Mouse (Mus musculus): ENCODE data around the gene Ggt7. TPM values are rescaled to one million over a fixed set of nuclear protein-coding genes. Genes with fewer than 3 reads are reported as not detected.

Gene Ggt7
- polyA plus RNA-seq, 1 experiment from 2014 or later, result 0.76 TPM

Other genes starting within 250 kb of the Ggt7 start
- gene Map1lc3a, start 241.9 kb downstream of the Ggt7 start, polyA plus RNA-seq (2014; fragmentation: Nextera tagmentation; extraction: Ambion mirVana), result 359 and 441 TPM in 2 replicates
- gene Pigu, start 160.8 kb downstream of the Ggt7 start, polyA plus RNA-seq (2014; fragmentation: Nextera tagmentation; extraction: Ambion mirVana), result 54.1 and 57.0 TPM in 2 replicates
- gene Trp53inp2, start 137.2 kb downstream of the Ggt7 start, polyA plus RNA-seq (2014; fragmentation: Nextera tagmentation; extraction: Ambion mirVana), result 96.9 and 97.0 TPM in 2 replicates
- 21.1 and 21.9 TPM in 2 replicates for gene Ncoa6, start 44.3 kb downstream of the Ggt7 start, polyA plus RNA-seq (2014; fragmentation: Nextera tagmentation; extraction: Ambion mirVana)
- 18.8 and 19.8 TPM in 2 replicates for gene Acss2, start 289 bp downstream of the Ggt7 start, polyA plus RNA-seq (2014; fragmentation: Nextera tagmentation; extraction: Ambion mirVana)
- gene Gss, start 74.6 kb upstream of the Ggt7 start, polyA plus RNA-seq (2014; fragmentation: Nextera tagmentation; extraction: Ambion mirVana), result 22.2 and 23.9 TPM in 2 replicates
- gene Myh7b, start 93.0 kb upstream of the Ggt7 start, polyA plus RNA-seq (2014; fragmentation: Nextera tagmentation; extraction: Ambion mirVana), result 26.5 and 27.3 TPM in 2 replicates
- gene Trpc4ap, start 174.1 kb upstream of the Ggt7 start, polyA plus RNA-seq (2014; fragmentation: Nextera tagmentation; extraction: Ambion mirVana), result 94.3 and 108 TPM in 2 replicates
- 25.4 and 28.7 TPM in 2 replicates for gene Edem2, start 211.2 kb upstream of the Ggt7 start, polyA plus RNA-seq (2014; fragmentation: Nextera tagmentation; extraction: Ambion mirVana)
- not detected in 2 replicates for gene Gm17581, start 217.6 kb upstream of the Ggt7 start, polyA plus RNA-seq (2014; fragmentation: Nextera tagmentation; extraction: Ambion mirVana)
- 6.7 and 8.0 TPM in 2 replicates for gene Procr, start 232.9 kb upstream of the Ggt7 start, polyA plus RNA-seq (2014; fragmentation: Nextera tagmentation; extraction: Ambion mirVana)

Measured in heart, embryonic 14.5 days (tissue).